Mouse (Mus musculus): ENCODE results near the gene Krt80.
"Not testable (repeated sequence)": the region's sequence is repeated elsewhere in the genome, so short reads cannot be mapped to it uniquely, and the experiment has no call there.

Gene Krt80

DNA sequence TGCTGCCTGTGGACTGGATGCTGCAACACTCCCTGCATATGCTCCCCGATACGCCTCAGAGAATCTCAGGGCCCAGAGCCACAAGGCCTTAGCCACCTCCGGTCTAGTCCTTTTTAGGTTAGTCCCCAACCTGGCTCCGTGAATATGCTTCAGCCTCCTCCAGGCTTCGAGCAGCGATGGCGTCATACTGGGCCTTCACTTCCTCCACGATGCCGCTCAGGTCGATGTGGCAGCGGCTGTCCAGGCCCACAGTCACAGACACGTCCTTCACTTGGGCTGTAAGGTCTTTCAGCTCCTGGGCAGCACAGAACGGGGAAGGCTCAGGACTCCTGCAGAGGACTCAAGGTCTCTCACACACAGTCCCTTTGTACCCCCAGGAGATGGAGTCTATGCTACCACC, 17.9 kb downstream of the Krt80 start:
- no peak for DNase-seq (ENCODE audit: low spot score in 2 of 2)

DNA sequence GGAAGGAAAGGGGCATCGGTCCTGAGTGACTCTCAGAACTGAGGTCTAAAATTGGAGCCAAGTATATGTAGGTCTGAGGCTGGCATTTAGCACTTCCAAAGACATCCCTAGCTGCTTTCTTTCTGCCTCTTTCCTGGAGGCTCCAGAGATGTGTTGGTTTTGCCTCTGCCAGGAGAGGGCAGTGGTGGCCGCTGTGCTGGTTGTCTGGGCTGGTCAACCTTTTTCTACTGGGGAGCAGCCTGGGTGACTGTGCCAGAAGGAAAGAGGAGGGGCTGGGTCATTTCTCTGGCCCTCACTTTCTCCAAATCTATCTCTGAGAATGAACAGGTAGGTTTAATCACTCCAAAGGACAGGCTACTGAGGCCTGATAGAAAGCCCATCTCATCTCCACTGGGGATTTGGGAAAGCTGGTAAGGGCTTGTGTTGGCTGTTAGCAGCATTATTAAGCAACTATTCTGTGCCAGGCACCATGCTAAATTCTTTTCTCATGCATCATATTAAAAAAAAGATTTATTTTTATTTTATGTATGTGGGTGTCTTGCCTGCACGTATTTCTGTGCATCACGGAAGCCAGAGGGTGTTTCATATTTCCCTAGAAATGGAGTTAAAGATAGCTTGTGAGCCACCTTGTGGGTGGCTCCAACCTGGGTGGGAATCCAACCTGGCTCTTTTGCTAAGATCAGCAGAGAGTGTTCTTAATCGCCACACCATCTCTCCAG, 28.0 kb downstream of the Krt80 start:
- DNase-seq (ENCODE audit: low spot score in 2 of 2), result peak; percentile 61 to 68

DNA sequence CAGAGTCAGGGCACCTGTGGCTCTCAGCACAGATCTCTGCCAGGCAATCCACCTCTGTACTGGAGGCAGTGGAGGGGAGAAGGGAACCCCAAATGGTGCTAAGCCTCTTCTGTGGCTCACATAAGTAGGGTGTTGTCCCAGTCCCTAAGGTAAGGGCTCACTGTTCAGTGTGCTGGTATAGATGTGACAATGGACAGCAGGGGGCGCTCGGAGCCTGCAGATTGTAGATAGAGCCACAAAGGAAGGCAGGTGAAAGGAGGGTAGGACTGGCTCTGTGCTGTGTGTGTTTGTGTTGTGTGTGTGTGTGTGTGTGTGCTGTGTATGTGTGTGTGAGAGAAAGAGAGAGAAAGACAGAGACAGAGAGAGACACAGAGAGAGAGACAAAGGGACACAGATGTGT, 30.4 kb downstream of the Krt80 start:
- DNase-seq (ENCODE audit: low spot score in 2 of 2), result peak; percentile 90 to 94

DNA sequence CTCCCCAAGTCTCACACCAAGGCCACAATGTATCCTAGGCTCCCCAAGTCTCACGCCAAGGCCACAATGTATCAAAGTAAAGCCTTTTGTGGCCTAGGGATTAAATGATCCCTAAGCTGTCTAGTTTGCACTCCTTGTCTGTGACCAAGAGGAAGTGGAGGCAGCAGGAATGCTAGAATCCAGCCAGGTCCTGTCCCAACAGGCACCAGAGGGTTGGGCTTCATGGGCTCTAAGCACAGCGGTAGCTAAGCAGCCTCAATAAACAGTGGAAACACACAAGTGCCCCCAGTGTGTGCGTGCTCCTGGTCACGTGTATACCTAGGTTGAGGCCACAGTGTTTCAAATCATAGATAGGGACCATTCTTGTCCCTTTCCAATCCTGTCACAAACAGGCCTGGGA, 31.6 kb downstream of the Krt80 start:
- DNase-seq (ENCODE audit: low spot score in 2 of 2), result no peak

DNA sequence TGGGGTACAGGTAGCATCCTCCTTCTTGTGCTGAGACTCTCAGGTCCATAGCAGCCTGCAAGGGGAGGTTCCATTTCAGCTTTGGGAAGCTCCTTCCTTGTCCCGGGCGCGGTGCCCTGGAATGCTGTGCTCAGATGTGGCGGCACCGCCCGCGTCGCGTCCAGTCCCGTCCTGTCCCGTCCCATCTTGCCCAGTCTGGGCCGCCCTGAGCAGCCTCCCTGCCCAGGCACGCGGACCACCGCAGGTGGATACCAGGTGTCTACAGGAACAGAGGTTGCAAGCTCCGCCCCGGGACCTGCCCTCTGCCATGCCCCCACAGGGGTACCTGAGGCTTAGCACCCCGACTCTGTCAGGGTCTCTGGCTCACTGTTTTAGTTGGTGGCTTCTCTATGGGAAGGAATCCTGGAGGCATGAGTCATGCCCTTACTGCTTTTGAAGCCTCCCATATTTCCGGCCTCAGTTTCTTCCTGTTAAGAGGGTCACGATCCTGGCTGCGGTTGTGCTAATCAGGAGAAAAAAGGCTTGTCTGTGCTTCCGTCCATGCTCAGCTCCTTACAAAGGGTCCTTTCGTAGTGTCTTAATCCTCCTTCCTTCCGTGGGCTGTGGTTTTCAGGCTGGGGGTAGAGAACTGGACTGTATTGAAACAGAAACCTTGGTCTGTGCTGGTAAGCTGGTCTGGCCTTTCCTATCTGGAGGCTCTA, 33.3 kb downstream of the Krt80 start:
- no peak for DNase-seq (ENCODE audit: low spot score in 2 of 2)

DNA sequence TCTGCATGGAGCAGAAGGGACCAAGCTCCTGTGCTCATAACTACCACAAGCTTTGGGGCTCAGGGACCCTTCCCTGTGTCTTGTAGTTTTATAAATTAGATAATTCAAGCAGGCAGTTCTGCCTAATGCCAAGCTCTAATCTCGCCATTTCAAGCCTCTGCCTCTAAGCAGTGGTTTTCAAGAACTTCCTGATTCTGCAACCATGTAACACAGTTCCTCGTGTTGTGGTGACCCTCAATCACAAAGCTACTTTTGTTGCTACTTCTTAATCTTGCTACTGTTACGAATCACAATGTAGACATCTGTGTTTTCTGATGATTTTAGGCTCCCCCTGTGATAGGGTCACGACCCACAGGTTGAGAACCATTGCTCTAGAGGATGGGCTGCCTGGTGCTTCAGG, 36.3 kb downstream of the Krt80 start:
- DNase-seq (ENCODE audit: low spot score in 2 of 2), result no peak

DNA sequence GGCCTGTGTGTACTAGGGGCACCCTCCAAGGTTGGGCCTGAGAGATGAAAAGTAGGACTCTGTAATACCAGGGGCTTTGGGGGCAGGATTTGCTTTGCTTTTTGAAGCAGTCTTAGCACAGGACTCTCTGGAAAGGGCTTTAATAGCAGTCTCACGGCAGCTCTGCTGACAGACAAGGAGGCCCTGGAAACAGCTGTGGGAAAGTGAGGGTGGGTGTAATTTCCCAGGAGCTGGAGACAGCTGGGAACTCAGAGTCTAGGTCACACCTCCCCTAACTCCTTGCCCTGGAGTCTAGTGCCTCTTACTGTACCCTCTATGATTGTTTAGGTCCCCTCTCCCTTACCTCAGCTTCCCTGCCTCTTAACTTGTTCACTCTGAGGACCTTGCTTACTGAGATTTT, 36.8 kb downstream of the Krt80 start:
- no peak for DNase-seq (ENCODE audit: low spot score in 2 of 2)

DNA sequence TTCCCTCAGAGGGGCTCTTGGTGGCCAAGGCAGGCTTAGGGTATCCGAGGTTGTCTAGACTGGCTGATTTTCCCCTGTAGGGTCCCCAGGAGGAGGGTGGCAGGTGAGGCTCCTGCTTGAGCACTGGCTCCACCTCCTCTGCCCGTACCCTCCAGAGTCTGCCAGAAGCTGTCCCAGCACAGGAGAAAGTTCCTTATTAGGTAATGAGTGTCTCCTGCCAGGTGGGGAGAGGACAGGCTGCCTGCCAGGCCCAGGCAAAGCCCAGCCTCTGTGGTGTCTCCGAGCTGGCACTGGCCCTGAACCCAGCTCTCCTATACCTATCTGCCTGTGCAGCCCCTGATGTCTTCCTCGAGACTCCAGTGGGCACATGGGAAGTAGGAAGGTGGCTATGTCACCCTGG, 37.6 kb downstream of the Krt80 start:
- no peak for DNase-seq (ENCODE audit: low spot score in 2 of 2)

DNA sequence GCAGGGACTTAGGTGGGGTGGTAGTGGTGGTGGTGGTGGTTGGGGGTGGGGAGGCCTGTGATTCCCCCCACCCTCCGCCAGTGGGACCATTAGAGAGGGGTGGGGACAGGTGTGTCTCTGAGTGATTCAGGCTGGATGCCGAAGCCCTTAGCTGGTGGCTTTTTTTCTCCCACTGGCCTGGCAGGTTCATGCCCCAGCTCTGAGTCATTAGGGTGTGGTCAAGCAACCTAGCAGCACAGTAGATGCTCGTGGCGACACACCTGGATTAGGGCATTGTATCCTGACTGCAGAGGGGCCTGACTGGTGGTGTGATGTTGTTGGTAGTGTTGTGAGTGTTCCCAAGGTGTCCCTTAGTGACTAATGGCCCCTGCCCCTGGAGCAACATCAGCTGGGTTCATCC, 38.9 kb downstream of the Krt80 start:
- no peak for DNase-seq (ENCODE audit: low spot score in 2 of 2)

DNA sequence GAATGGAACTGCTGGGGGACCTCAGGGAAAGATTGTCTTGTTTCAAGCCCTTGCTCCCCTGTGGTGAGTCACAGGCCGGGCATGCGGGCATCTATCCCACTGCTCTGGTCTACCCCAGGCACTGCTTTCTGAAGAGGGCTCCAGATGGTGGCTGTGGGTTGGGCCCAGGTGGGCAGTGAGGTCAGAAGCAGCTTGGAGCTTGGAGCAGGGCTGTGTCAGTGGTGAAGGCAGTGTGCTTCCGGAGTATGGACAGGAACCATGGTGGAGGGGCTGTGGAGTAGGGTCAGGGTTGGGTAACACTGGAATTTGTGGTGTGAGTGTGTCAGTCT, 40.4 kb downstream of the Krt80 start:
- no peak for DNase-seq (ENCODE audit: low spot score in 2 of 2)

DNA sequence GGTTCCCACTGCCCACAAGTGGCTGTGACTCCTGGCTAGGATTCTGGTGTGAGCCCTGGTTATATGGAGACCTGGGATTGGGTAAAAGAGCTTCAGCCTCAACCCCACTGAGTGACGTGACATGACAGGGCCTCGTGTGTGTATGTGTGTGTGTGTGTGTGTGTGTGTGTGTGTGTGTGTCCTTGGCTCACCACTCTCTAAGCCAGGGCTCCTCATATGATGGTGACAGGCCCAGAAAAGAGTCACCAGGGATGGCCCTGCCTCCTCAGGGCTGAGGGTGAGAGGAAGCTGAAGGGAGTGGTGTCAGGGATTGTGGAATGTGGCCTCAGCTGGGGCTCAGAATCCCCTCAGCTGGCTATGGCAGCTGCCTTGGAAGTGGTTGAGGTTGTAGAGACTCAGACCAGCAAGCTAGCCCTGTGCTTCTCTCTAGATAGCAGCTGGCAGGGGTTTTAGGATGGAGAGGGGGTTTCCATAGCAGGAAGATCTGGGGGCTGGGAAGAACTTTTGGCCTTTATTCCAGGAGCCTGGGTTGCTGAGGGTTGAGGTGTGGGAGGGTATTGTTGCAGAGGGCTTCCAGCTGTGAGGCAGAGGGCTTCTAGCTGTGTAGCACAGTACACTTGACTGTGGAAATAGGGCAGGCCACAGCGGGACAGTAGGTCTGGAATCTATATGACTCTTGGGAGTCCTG, 40.9 kb downstream of the Krt80 start:
- no peak for DNase-seq (ENCODE audit: low spot score in 2 of 2)

DNA sequence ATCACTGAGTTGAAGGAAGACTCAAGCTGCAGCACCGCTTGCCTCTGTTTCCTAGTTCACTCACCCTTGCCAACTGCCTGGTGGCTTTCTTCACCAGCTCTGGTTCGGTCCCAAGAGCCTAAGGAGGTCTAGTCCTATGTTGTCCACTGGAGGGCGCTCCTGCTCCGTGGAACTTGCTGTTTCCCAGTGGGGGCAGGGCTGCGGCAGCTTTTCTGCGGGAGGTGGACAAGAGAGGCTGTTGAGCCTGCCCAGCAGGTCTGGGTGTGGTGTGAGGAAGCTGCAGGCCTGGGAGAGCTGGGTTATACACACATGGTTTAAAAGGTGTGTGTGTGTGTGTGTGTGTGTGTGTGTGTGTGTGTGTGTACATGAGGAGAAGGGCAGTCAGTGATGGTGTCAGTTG, 42.7 kb downstream of the Krt80 start:
- peak; percentile 85 to 92 for DNase-seq (ENCODE audit: low spot score in 2 of 2)

DNA sequence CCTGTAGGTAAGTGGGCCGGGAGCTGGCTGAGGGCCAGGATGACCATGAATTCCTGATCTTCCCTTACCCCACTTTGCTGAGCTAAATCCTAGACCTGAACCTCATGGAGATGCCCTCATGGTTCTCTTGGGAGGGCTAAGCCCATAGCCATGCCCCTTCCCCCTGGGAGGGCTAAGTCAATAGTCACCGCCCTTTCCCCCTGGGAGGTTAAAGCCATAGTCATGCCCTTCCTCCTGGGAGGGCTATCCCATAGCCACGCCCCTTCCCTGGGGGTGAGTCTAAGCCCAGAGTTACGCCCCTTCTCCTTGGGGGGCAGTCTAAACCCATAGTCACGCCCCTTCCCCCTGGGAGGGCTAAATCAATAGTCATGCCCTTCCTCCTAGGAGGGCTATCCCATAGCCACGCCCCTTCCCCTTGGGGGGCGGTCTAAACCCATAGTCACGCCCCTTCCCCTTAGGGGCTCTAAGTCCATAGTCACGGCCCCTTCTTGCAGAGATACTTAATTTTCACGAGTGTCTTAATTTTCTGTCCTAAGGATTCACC, 43.9 kb downstream of the Krt80 start:
- no peak for DNase-seq (ENCODE audit: low spot score in 2 of 2)

DNA sequence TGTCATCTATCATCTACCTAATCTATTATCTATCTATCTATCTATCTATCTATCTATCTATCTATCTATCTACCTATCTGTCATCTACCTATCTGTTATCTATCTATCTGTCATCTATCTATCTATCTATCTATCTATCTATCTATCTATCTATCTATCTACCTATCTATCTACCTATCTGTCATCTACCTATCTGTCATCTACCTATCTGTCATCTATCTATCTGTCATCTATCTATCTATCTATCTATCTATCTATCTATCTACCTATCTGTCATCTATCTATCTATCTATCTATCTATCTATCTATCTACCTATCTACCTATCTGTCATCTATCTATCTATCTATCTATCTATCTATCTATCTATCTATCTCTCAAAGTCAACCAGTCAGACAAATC, 45.6 kb downstream of the Krt80 start:
- DNase-seq (ENCODE audit: low spot score in 2 of 2), result not testable (repeated sequence)

DNA sequence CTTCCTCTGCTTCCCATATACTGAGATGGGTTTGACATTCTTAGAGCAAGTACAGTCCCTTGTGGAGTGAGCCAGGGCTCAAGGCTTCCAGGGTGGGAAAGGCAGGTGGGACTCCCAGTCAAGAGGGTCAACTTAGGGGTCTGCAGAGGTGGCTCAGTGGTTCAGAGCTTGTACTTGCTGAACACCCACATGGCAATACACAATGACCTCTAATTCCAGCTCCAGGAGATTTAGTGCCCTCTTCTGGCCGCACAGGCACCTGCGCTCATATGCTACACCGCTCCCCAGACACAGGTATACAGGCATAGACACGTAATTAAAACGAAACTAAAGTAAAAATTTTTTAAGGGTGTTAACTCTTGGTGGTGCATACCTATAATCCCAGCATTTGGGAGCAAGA, 46.5 kb downstream of the Krt80 start:
- DNase-seq (ENCODE audit: low spot score in 2 of 2), result no peak

DNA sequence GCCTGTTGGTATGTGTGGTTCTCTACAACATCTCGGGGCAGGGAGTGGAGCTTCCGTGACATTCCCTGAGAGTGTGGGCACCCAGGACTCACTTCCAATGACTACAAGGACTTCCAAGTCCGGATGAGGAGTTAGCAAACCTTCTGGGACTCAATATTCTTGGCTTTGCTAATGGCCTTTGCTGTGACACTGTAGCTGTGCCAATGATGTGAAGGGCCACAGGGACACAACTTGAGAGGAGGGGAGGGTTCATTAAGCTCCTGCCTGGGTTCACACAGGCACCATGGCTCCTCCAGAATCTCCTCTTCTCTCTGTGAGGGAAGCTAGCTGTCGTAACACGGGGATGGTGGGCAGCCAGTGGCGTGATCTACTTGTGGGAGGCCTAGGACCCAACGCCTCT, 47.3 kb downstream of the Krt80 start:
- DNase-seq (ENCODE audit: low spot score in 2 of 2), result no peak

DNA sequence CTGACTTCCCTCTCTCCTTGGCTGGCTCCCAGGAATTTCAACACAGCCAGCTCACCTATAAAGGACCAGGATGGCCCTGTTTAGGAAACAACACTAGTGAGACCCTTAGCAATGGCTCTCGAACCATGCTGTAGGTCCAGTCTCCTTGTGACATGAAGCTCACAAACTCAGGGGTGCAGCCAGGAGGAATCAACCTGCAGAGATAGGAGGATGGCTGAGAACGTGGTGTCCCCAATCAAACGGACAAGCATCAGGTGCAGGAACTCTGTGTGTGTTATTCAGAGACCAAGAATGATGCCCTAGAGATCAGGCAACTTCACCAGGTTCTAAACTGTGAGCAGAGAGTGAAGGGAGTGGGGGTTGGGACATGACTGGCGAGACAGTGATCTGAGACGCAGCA, 47.9 kb downstream of the Krt80 start:
- no peak for DNase-seq (ENCODE audit: low spot score in 2 of 2)

DNA sequence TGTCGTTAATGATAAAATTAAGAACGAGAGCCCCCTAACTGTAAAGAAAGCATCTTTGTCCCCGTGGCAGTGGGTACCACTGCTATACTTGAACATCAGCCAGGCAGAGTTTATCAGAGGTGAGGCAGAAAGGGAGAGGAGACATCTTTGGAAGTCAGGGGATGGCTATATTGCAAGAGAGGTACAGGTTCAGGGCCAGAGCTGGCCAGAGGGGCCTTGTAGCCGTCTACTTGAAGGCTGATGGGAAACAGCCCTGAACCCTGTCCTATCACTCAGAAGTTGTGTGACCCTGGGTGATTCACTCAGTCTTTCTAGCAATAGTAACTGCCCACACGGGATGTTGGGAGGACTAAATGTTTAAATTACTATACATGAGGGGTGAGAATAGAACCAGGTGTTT, 48.8 kb downstream of the Krt80 start:
- no peak for DNase-seq (ENCODE audit: low spot score in 2 of 2)

DNA sequence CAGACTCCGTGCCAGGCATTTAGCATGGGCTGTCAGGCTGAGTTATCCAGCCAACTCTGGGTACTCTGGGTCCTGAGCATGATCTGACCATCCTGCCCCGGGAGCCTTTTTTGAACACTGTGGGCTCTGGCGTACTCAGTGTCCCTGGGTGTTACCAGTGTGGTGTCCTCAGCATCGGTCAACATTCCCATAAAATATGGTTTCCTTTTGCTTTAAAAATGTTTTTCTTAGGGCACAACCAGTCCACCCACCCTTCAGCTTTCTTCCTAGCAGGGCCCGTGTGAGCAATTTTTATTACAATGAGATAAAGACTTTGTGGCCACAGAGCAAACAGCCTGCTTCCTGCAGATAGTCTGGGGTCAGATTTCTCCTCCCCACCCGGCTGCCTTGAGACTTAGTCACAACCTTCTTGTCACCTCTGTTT, 49.3 kb downstream of the Krt80 start:
- no peak for DNase-seq (ENCODE audit: low spot score in 2 of 2)

DNA sequence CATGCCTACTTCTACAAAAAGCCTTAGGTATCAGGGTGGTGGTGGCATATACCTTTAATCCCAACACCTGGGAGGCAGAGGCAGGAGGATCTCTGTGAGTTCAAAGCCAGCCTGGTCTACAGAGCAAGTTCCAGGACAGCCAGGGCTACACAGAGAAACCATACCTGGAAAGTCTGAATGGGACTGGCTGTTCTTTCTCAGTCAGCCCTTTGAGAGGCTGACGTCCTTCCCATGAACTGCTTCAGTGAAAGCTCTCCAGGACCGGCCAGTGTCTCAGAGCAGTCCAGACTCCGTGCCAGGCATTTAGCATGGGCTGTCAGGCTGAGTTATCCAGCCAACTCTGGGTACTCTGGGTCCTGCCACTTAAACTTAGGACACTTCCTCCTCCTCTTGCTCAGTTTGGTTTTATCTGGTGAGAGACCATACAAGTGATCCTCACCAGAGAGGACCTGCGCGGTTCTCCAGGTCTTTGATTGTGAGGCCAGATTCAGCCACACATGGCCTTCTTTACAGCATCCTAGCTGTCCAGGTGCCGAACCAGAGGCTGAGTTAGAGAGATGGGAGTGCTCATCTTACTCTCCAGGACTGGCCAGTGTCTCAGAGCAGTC, 49.8 kb downstream of the Krt80 start:
- DNase-seq (ENCODE audit: low spot score in 2 of 2), result no peak

DNA sequence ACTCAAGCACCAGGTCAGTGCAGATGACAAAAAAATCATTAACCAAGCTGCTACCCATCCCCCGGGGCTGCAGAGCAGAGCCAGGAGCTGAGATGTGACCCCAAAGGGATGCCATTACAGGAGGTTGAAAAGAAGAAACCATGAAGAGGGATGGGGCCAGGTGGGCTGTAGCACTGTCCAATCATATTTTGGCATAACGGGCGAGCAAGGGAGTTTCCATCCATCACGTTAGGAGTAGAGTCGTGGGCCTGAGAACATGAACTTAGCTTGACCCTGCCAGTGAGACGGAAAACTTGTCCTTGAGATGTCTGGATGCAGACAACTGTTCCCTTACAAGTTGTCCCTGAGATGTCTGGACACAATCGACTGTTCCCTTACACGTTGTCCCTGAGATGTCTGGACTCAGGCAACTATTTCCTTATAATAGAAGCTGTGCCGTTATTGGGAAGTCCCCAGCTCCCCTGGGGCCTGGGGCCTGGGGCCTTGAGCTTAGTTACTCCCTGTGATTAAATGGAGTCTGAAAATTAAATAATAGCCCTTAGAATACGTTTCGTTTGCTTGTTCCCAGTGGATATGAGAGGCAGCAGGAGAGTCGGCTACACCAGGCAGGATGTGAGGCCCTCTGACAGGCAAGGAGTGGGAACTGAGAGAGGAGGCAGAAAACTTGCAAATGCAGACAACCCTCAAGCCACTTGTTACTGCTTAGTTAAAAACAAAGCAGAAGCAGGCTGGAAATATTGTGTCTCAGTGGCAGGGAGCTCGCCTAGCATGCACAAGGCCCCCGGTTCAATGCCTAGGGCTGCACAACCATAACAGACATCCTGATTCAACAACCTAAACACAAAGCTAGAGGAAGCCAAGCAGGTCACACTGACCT, 50.8 kb downstream of the Krt80 start:
- DNase-seq (ENCODE audit: low spot score in 2 of 2), result no peak

Measured in right cerebral cortex, postnatal 10 days (tissue).